Mouse (Mus musculus): Measurements from ENCODE around the gene Mrtfa. TPM values are rescaled to one million over a fixed set of nuclear protein-coding genes. Genes with fewer than 3 reads are reported as not detected.

Gene Mrtfa
- total RNA-seq, 2 experiments from 2014 or later, result 47.5 to 51.0 TPM

- intact Hi-C loops (cut with DNase I), result no loop called here
- no peak for DNase-seq
Observed at GRCm38 (mm10) chr15:81006127-81006735, 184.3 kb downstream of the Mrtfa start.

GRCm38 (mm10) chr15:81000419-81001138, 190.0 kb downstream of the Mrtfa start:
- no peak for DNase-seq

DNA sequence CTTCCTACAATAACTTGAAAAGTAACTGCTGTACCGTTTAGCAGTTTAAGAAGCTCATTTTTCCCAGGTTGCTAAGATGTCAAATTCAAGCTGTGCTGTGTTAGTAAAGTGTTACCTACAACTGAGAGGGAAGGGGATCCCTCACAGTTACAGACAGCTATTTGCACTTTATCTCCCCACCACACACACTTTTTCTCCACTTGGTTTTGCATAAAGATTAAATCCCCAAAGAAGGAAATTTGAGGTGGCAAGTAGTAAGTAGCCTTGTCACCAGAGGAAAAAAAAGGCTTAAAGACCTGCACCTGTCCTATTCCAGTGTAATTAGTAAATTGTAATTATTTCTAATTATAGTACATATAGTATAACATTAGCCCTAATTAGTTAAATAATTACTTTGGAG, 193.5 kb downstream of the Mrtfa start:
- intact Hi-C loops (cut with DNase I), result no loop called here
- no peak for DNase-seq

More at GRCm38 (mm10) chr15:81000419-81001138, 190.0 kb downstream of the Mrtfa start:
- intact Hi-C loops (cut with DNase I), result no loop called here

GRCm38 (mm10) chr15:80996090-80996835, 194.3 kb downstream of the Mrtfa start:
- no peak for DNase-seq
- intact Hi-C loops (cut with DNase I), result no loop called here

- intact Hi-C loops (cut with DNase I), result no loop called here
- no peak for DNase-seq
Observed at GRCm38 (mm10) chr15:80994959-80995358, 195.6 kb downstream of the Mrtfa start.

DNA sequence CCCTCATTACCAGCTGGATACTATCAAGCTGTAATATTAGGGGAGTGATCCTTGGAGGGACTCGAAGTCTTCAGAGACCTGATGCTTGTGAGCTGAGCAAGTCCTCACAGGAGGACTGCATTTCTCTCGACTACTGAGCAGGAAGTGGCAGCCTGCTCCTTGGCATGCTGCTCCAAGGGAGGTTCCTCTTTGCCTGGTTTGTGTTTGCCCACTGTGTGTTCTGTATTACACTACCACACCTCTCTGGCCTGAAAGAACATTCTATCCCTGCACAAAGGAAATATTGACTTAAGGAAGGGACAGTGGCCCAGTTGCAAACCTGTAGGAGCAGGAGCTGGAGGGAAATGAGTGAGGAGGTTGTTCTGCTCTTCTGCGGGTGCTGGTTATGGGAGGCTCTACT, 200.8 kb downstream of the Mrtfa start:
- DNase-seq, result no peak
- intact Hi-C loops (cut with DNase I), result no loop called here

- intact Hi-C loops (cut with DNase I), result no loop called here
- no peak for DNase-seq
Observed at GRCm38 (mm10) chr15:80988331-80988730, 202.2 kb downstream of the Mrtfa start.

DNA sequence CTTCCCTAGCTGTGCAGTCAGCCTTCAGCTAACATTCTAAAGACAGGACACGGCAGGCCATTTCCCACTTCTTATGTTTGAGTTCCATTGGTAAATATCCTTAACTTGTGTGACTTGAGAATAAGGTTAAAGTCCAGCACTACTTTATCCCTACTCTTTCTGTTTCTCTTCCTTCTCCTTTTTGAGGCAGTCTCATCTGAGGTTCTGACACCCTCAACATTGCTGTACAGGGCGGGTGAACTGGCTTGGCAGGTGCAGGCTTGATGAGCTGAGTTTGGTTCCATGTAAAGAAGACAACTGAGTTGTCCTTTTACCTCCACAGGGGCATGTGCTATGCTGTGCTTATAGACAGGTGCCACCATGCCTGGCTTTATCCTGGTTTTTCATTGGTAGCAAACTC, 207.3 kb downstream of the Mrtfa start:
- no peak for DNase-seq
- intact Hi-C loops (cut with DNase I), result no loop called here

DNA sequence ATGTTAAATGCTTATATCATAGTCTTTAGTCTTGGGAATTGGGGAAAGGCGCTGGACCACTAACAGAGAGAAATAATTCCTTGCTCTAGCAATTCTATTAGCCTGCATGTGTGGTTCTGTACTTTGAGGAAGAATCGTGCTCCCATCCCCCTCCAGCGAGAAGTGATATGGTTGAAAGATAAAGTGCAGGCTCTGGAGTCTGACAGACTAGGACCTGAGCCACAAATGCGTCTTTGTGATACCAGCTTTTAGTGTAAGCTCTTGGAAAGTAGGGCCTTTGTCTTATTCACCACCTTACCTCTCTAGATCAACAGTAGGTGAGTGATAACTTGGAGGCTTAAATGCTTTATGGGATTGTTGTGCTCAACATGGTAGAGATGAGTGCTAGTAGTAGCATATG, 209.4 kb downstream of the Mrtfa start:
- intact Hi-C loops (cut with DNase I), result no loop called here
- no peak for DNase-seq

- DNase-seq, result no peak
- intact Hi-C loops (cut with DNase I), result no loop called here
Observed at GRCm38 (mm10) chr15:80979611-80980010, 210.9 kb downstream of the Mrtfa start.

- intact Hi-C loops (cut with DNase I), result no loop called here
- DNase-seq, result peak; percentile 87
Observed at GRCm38 (mm10) chr15:80977620-80978334, 212.8 kb downstream of the Mrtfa start, which contains the start of gene Sgsm3. Sgsm3 (plus strand) TSS chr15:80977765.

DNA sequence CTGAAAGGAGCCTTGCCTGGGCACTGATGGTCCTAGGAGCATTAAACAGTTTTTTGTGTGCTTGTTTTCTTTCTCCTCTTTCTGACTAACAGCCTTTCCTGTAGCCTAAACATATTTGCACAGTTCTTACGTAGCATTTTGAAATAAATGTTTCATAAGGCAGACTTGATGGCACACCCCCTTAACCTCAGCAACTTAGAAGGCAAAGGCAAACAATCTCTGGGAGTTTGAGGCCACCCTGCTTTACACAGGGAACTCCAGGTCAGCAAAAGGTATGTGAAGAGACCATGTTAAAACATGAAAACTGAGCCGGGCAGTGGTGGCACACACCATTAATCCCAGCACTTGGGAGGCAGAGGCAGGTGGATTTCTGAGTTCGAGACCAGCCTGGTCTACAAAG, 214.9 kb downstream of the Mrtfa start:
- intact Hi-C loops (cut with DNase I), result no loop called here
- no peak for DNase-seq

DNA sequence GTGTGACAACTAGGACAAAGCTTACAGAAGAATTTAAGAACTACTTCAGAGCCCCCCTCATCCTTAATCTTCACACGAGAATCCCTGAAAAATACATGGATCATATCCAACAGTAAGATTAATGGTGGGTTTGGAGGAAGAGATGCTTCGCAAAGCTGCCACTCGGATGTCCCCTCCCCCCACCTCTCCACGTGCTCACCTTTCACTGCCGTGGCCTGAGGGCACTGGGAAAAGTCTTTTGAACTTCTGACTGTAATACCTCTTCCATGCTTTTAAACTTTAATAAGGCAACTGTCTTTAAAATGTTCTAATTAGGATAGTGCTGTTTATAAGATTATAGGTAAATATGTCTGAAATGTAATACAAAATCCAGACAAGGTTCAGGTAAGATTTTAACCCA, 216.2 kb downstream of the Mrtfa start:
- intact Hi-C loops (cut with DNase I), result no loop called here
- no peak for DNase-seq

DNA sequence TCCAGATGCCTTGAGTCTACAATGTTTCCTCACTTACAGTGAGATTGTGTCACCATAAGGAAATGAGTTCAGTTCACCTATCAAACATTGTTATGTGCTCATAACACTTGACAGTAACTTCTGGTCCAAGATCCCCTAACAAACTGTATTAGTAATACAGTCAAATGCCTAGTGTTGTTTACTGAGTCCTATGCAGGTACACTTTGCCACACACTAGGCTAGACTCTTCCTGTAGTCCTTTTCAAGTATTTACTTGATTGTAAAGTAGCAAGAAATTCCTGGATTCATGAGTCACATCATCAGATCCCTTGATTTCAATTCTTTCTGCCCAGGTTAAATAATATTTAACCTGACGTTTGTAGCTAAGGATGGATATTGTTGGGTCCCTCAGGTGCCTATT, 221.2 kb downstream of the Mrtfa start:
- intact Hi-C loops (cut with DNase I), result no loop called here
- DNase-seq, result no peak

Other genes starting within 250 kb of the Mrtfa start
- gene Adsl, start 242.3 kb downstream of the Mrtfa start, total RNA-seq (2021), result 10 to 100 TPM; 44.2 to 44.3 TPM
- gene Sgsm3, start 213.0 kb downstream of the Mrtfa start, total RNA-seq (2021), result 10 to 100 TPM; 81.3 to 93.4 TPM
- 1 to 10 TPM; 3.4 TPM for gene Mchr1, start 44.7 kb upstream of the Mrtfa start, total RNA-seq (2021)
- gene Slc25a17, start 170.1 kb upstream of the Mrtfa start, total RNA-seq (2021), result 10 to 100 TPM; 71.9 to 72.3 TPM
- gene St13, start 209.3 kb upstream of the Mrtfa start, total RNA-seq (2021), result 100 to 1,000 TPM; 188 to 193 TPM
- 10 to 100 TPM; 11.4 to 11.7 TPM for gene Xpnpep3, start 209.4 kb upstream of the Mrtfa start, total RNA-seq (2021)
- gene Dnajb7, start 217.5 kb upstream of the Mrtfa start, total RNA-seq (2021), result under 1 TPM in 1 of 2 experiments, not detected in 1; 0.28 TPM